Mouse (Mus musculus) 3134 (cell line): ENCODE results near the gene Gdpd3.

ENCODE experiments used
- DNase-seq: peaks from one replicate; pipeline ENCODE4 v3.0.0-alpha.2; 2011; ENCODE audit warnings: low spot score; ENCODE audit not compliant: insufficient read length; ENCODE audit errors: extremely low read depth

Gene Gdpd3

GRCm38 (mm10) chr7:126785056-126785455, 18.9 kb downstream of the Gdpd3 start:
- DNase-seq: no peak

- no peak for DNase-seq
These were observed 20.0 kb downstream of the Gdpd3 start for GRCm38 (mm10) chr7:126786142-126786541.

DNA sequence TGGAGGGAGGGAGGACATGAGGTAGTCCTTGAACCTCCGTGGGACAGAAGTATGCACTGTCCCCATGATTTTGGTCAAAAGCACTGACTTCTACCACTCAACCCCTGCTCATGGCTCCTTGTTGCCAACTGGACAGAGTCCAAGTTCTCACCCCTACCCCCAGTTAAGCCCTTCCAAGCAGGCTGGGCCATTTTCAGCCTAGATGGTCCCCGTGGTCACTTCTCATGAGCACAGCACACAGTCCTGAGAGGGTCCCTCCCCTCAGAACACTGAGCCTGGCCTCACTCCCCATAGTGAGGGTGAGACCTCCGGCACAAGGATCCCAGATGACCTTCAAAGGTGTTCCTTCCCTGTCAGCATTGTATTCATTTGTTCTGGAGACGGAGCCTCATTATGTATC, 23.0 kb downstream of the Gdpd3 start:
- no peak for DNase-seq

DNA sequence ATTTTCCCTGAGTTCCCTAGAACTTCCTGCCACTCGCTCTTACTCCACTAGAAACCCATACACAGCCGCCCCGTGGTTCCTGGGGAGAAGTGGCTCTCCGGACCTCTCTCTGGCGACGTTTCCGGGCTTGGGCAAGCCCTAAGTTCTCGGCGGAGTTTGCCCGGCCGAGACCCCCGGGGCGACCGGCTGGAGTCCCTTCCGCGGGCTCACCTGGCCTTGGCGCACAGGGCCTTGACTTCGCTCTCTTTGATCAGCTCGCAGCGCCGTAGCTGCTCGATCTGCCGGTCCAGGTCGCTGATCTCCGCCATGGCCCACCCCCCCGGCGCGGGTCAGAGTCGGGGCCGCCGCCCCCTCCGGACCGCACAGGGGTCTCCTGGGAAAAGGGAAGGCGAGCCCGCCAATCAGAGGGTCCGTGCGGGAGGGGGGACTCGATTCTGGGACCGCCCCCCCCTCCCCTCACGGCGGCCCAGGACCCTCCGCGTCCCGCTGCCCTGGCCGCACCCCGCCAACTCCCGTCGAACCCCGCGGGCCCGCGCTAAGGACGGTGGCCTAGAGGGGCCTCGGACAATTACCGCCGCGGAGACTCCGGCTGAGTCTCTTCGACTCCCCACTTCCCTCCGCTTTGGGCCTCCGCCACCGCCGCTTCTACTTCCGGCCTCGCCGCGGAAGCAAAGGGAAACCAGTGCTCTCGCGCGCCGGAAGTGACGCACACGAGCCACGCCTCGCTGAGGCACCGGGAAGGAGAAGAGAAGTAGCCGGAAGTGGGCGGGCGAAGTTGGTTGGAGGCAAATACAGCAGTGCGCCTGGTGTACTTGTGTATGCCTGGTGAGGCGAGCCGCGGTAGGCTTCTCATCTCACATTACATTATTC, 26.0 kb downstream of the Gdpd3 start, which contains the start of gene Ppp4c:
TSS of gene Ppp4c (minus strand) at position 646 of the 870 bp plus-strand sequence.
- DNase-seq: peak; percentile 92

DNA sequence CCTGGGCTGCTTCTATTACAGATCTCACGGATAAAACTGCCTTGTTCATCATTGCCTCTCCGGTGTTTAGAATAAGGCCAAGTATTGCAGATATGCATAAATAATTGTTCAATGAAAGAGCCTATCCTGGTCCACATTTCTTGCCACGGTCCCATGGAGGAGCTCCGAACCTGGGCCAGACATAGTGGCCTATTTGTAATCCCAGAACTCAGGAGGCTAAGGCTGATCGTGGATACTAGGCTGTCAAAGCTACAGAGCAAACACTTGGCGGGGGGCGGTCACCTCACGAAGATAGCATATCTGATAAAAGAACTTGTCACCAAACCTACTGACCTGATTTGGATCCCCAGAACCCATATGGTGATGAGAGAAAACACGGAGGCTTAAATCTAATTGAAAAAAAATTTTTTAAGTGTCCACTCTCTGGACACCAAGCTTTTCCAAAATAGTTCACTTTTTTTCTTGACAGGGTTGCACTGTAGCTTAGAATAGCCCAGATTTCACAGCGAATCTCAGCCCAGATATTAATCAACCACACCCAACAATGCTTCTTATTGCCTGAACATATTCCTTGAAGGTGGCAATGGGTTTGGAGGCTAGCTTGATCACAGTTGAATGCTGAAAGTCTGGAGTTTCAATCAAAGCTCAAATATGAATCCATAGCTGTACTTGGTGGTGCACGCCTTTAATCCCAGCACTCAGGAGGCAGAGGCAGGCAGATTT, 26.7 kb downstream of the Gdpd3 start:
- DNase-seq: no peak

- no peak for DNase-seq
These were observed 27.5 kb downstream of the Gdpd3 start for GRCm38 (mm10) chr7:126793456-126794270.

- no peak for DNase-seq
These were observed 28.1 kb downstream of the Gdpd3 start for GRCm38 (mm10) chr7:126794271-126794605.

GRCm38 (mm10) chr7:126795387-126796317, 29.5 kb downstream of the Gdpd3 start:
- DNase-seq: no peak

DNA sequence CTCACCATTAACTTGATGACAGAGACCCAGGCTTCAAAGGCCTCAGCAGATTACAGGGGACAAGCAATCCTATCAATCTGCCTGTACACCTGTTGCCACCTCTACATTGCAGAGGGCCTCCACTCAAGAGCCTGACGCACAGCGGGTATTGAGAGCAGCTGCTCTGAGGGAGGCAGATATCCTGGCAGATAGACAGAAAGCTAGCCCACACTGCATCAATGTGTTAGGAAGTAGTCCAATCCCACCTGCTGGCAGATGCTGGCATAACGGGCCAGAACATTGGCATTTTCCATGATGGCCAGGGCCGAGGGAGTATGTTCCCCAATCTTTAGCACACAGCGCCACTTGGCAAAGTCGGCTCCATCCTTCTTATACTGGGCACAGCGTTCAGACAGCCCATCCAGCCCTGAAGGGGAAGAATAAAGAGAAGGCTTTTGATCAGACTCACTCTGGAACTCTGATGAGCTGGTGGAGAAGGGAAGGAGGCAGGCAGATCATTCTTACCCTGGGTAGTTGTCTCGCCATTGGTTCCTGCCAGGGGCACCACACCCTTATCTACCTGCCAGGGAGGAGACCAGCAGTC, 30.3 kb downstream of the Gdpd3 start:
- no peak for DNase-seq

- peak; percentile 58 for DNase-seq
These were observed 31.4 kb downstream of the Gdpd3 start, which contains the start of gene Fam57b for GRCm38 (mm10) chr7:126797411-126798126. Gene Fam57b, plus strand, starts transcription at chr7:126797668.

GRCm38 (mm10) chr7:126798127-126799049, 32.3 kb downstream of the Gdpd3 start:
- DNase-seq: no peak

GRCm38 (mm10) chr7:126799050-126799467, 32.9 kb downstream of the Gdpd3 start:
- peak; percentile 94 for DNase-seq

DNA sequence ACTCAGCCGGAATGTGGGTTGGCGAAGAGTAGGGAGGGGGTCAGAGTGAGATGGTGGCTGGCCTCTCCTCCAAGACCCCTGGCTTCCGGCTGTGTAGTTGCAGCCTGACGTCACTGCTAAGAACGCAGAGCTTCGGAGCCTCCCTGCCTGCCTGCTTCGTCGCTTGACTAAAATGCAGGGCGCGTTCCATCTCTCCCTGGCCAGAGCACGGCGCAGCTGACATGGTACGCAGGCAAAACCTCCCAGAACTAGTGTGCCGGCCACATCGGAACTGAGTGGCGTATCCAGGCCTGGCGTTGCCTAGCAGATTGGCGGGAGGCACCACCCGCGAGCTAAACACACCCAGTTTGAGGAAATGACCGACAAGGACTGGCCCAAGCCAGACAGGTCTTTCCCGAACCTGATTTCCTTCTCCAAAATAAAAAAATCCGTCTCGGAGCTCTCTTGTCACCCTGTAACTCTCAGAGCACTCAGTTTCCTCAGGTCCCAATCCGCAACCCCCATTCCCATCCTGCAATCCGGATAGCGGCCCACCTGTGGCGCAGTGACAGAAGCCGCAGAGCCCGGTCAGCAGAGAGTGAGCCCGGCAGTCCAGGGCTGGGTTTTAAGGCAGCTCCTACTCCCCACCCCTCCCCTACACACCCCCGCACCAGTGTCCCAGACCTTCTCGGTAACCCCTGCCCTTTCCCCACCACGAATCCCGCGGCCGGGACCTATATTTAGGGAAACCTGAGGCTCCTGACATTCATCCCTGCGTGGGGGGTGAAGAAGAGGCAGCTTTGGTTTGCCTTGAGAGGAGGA, 33.5 kb downstream of the Gdpd3 start:
- DNase-seq: peak; percentile 89

DNA sequence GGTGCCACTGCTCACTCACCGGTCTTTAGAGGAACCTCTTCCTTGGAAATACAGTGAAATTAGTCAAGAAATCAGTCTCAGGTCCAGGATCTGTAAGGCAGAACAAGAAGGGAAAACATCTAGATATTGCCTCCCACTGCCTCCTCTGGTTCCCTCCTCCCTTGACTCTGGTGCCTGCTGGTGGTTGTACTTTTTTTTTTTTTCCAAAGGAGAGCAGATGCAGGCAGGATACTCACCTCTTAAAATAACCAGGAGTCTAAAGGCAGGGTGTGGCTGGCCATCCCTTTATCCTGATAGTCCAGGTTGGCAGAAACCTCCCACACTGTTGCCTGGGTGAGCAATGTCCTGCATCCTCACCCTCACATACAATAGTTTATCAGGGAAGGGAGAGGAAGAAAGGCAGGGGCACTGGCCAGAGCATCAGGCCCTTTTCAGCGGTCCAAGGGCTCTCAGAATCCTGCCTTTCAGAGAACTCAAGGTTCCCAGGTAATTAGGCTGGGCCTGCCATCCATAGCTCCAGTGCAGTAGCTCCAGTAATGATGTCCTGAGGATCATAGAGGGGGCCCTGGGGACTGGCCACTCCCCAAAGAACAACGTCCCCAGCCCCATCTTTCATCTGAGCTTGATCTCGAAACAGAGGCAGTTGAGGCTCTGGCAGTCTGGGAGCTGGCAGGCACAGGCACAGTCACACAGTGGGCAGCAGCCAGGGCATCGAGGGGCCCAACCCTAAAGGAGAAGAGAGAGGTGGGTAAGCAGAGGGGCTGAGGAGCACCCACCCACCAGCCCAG, 34.3 kb downstream of the Gdpd3 start:
- DNase-seq: no peak

GRCm38 (mm10) chr7:126801057-126801422, 34.9 kb downstream of the Gdpd3 start:
- no peak for DNase-seq

GRCm38 (mm10) chr7:126802134-126802889, 36.2 kb downstream of the Gdpd3 start:
- no peak for DNase-seq
